Mouse (Mus musculus) gastrocnemius, adult 2 months (tissue): ENCODE measurements around the gene Clstn2. TPM values are rescaled to one million over a fixed set of nuclear protein-coding genes. Genes with fewer than 3 reads are reported as not detected.

Experiments
- DNase-seq: peaks from one replicate; pipeline ENCODE4 v3.0.0; 2022
- H3K27ac ChIP-seq: fragments of 200-600 bp; 2 replicates; pipeline ENCODE4 v1.8.1; 2022; ENCODE audit warnings: mild to moderate bottlenecking
- H3K4me3 ChIP-seq: fragments of 200-600 bp; 2 replicates; pipeline ENCODE4 v1.8.1; 2022; ENCODE audit warnings: mild to moderate bottlenecking, moderate library complexity
- CTCF ChIP-seq: fragments of 200-600 bp; IDR thresholded peaks from 2 replicates; pipeline ENCODE4 v1.8.1; 2022; ENCODE audit warnings: antibody characterized with exemption, mild to moderate bottlenecking, moderate library complexity
- intact Hi-C: fragments of 180-260 bp; cut with DNase I; formaldehyde crosslinking; loops from one replicate; pipeline ENCODE4 v1.15.1; 2025
- total RNA-seq, 2 experiments: library from RNA; stranded (reverse); gene quantifications; 2 replicates each; pipeline ENCODE4 v1.2.3; 2021

Clstn2 gene
- total RNA-seq, 2 experiments from 2014 or later: 0.74 to 1.2 TPM

DNA sequence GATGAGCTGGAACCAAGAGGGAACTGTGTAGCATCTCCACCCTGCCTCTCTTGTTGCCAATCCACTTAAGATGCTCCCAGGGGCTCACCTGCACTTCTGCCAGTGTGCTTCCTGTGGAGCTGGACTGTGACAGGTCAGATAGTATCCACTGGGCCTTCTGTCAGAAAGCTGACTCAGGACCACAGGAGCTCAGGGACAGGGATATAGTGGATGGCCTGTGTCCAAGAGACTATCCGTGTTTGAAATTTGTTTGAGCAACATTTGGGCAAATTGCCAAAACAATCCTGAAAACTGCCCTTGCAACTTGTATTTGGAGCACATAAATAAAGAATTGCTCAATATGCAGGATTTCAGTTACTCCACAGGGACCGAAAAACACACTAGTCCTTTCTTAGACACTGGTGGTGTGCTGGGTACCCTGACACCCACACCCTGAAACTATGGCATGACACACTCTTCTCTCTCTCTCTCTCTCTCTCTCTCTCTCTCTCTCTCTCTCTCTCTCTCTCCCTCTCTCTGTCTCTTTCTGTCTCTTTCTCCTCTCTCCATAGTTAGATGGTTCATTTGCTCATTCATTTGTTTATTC is 542.3 kb downstream of the Clstn2 start:
- TF ChIP-seq CTCF: no peak
- H3K4me3 ChIP-seq: no peak overlapping the region
- DNase-seq: peak; percentile 20
- intact Hi-C loops: no loop called here
- H3K27ac ChIP-seq: no peak overlapping the region

DNA sequence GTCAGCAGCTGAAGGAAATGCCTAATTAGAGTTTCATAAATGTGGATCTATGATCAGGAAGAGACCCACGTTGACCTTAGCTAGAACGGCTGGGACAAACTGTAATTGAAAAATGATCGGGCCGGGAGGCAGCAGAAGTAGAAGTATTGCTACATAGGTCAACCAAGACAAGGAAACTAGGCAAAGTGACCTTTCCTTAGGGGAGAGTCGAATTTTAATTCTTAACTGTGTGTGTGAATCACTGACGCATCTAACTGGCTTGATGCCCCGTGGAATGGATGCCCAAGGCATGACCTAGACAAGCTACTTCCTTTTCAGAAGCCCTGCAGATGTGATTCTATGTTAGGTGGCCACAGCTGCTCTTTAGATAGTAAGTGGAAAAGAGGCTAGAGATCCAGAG is 546.2 kb downstream of the Clstn2 start:
- TF ChIP-seq CTCF: no peak
- H3K27ac ChIP-seq: no peak overlapping the region
- intact Hi-C loops: no loop called here

DNA sequence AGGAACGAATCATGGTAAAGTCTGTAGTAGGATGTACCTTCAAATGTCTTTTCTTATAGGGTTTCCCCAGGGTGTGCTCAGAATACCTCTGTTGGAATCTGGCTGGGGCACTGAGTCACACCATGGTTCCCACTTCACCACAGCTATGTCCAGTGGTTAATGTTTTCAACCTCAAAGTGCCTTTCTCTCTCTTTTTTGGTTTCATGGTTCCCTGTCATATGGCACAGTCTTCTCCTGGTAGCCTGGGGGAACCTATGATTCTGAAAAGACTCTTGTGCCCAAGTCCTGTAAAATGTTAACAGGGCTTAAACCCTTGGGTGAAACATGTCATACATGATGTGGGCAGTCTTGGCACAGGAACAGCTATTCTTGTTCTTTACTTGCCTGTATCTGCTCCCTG is 551.8 kb downstream of the Clstn2 start:
- DNase-seq: no peak
- TF ChIP-seq CTCF: no peak
- Histone ChIP-seq H3K27ac (no peak overlapping the region), H3K4me3 (no peak overlapping the region)
- intact Hi-C loops: no loop called here

More for the DNA sequence above, 546.2 kb downstream of the Clstn2 start:
- H3K4me3 ChIP-seq: no peak overlapping the region
- no peak for DNase-seq

DNA sequence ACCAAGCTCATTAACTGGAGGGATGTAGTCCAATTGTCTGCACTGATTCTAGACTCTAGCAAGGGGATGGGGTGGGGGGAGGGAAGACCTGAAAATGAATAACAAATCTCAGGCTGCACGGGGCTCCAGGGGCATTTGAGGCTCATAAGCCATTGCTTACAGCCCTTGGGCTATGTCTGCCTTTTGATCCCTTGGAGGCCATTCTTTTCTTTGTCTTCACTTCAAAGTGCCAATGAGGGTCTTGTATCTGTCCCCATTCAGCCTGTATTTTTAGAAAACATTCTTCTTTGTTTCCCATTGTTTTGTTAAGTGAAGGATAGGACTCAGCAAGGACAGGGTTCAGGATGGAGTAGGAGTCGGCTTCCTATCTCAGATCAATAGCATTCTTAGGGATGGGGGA is 556.0 kb downstream of the Clstn2 start:
- DNase-seq: no peak
- Histone ChIP-seq H3K27ac (no peak overlapping the region), H3K4me3 (no peak overlapping the region)
- TF ChIP-seq CTCF: no peak
- intact Hi-C loops: no loop called here

GRCm38 (mm10) chr9:97476456-97476855 is 556.5 kb downstream of the Clstn2 start:
- DNase-seq: no peak
- no peak overlapping the region for H3K27ac ChIP-seq
- no peak overlapping the region for H3K4me3 ChIP-seq
- no peak for TF ChIP-seq CTCF
- intact Hi-C loops: no loop called here

GRCm38 (mm10) chr9:97474896-97475295 is 558.1 kb downstream of the Clstn2 start:
- TF ChIP-seq CTCF: no peak
- Histone ChIP-seq H3K4me3 (no peak overlapping the region), H3K27ac (no peak overlapping the region)
- intact Hi-C loops: no loop called here
- DNase-seq: peak; percentile 33

- TF ChIP-seq CTCF: no peak
- no peak overlapping the region for H3K4me3 ChIP-seq
- DNase-seq: no peak
- intact Hi-C loops: no loop called here
- no peak overlapping the region for H3K27ac ChIP-seq
These were observed 561.9 kb downstream of the Clstn2 start for GRCm38 (mm10) chr9:97471014-97471591.

- no peak for TF ChIP-seq CTCF
- intact Hi-C loops: loop anchor here (2.0 kb wide), 1 partner anchor 570 kb away; no protein-coding TSS in a partner anchor
- no peak overlapping the region for H3K4me3 ChIP-seq
- DNase-seq: no peak
- H3K27ac ChIP-seq: no peak overlapping the region
These were observed 572.5 kb downstream of the Clstn2 start for GRCm38 (mm10) chr9:97460452-97460851.

DNA sequence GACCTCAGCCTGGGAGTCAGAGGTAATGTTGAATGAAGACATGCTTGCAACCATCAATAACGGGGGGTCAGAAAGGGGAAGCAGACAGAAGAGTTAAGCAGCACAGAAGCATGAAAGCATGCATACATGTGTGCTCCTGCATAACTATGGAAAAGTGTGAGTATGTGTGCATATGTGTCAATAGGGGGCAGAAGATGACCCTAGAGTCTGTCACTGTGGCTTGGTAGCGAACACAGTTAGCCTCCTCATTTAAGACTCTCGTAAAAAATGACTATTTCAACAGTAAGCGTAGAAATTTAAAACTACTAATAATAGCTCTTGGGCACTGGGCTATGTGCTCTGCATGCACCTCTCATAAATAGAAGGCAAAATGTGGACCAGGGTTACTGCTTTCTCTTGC is 573.2 kb downstream of the Clstn2 start:
- no peak overlapping the region for H3K27ac ChIP-seq
- peak overlapping the region; percentile 34; the same call in 1 of the 2 replicates for H3K4me3 ChIP-seq
- no peak for DNase-seq
- peak; percentile 56 for TF ChIP-seq CTCF
- intact Hi-C loops: loop anchor here (2.0 kb wide), 1 partner anchor 571 kb away; no protein-coding TSS in a partner anchor

DNA sequence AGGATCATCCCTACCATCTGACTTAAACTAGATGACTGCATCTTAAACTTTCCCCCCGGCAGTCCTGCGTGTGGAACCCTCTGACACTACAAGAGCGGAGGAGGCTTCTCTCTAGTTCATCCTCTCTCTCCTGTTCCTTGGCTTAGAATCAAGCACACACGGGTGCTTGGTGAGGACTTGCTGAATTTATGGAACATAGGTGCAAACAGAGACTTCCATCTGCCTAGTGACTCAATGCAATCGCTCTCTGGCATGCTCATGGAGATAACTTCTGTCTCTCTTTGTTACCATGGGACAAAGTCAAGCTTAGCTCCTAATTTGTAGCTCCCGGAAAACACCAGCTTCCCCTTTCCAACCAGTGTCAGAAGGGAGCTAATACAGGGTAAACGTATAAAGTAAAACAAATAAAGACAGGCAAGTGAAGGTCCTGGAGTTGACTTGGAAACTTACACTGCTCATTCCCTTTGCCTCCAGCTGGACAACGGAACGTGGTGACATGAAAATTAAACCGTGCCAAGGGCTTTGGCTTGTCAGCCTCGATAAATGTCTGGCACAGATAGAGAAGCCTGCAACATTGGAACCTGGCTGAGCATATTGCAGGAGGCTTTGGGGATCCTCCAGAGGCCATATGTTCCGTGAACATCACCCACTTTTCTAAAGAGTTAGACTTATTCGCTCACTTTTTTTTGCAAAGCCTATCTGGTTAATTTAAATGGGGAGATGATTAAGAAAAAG is 583.5 kb downstream of the Clstn2 start:
- Histone ChIP-seq H3K27ac (no peak overlapping the region), H3K4me3 (no peak overlapping the region)
- no peak for TF ChIP-seq CTCF
- DNase-seq: peak; percentile 20
- intact Hi-C loops: no loop called here

DNA sequence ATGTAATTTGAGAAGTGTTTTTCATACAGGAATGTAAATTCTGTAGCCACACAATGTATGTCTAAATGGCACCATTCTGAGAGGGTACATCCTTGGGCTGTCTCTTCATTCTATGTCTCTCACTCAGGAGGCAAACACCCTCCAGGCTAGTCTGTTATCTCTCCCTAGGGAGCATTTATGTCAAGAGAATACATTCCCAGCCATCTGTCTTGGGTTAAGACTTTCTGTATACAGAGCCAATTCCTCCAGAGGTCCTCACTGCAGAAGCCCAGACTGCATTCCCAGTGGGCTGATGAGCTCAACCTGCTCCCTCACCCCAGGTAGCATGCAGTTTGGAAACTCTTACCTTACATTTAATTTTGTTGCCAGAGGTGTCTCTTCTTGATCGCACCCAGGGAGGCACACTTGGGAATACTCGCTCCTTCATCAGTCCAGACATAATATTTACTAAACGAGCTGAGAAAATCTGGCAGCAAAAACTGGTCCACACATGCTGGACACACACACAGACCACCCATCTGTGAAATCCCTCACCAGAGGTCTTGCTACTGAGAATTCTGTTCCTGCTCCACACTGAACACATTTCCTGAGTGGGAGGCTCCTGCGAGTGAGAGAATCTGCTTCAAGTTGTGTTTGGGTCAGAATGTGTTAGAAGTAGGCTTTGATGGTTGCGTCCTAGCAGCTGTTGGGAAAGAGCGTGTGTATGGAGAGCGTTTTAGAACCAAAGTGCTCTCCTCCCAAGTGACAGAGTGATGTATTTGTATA is 592.9 kb downstream of the Clstn2 start:
- H3K4me3 ChIP-seq: no peak overlapping the region
- intact Hi-C loops: no loop called here
- DNase-seq: no peak
- TF ChIP-seq CTCF: no peak
- H3K27ac ChIP-seq: no peak overlapping the region

- TF ChIP-seq CTCF: no peak
- H3K4me3 ChIP-seq: no peak overlapping the region
- intact Hi-C loops: no loop called here
These were observed 598.3 kb downstream of the Clstn2 start for GRCm38 (mm10) chr9:97434666-97435065.

More at GRCm38 (mm10) chr9:97434666-97435065, 598.3 kb downstream of the Clstn2 start:
- H3K27ac ChIP-seq: no peak overlapping the region
- DNase-seq: no peak
